Mouse (Mus musculus) embryonic facial prominence, embryonic 15.5 days (tissue): ENCODE results near the gene Tmem254b. TPM values are rescaled to one million over a fixed set of nuclear protein-coding genes. Genes with fewer than 3 reads are reported as not detected.
"Not testable (repeated sequence)": the region's sequence is repeated elsewhere in the genome, so short reads cannot be mapped to it uniquely, and the experiment has no call there.

Experiments used
- ATAC-seq: fragments of 200-750 bp; cut with Nextera tagmentation; 2 replicates; pipeline ENCODE4 v1.8.0; 2017; ENCODE audit warnings: low read depth, moderate TSS enrichment; ENCODE audit not compliant: insufficient number of reproducible peaks, low FRiP score, low TSS enrichment
- H3K27ac ChIP-seq: fragments of 300-500 bp; sonication (generic); replicated peaks from 2 replicates; pipeline ENCODE4 v1.5.1; 2015; ENCODE audit warnings: mild to moderate bottlenecking, inconsistent platforms
- H3K27me3 ChIP-seq: fragments of 300-500 bp; sonication (generic); 2 replicates; pipeline ENCODE4 v1.6.1; 2015; ENCODE audit warnings: inconsistent platforms
- H3K36me3 ChIP-seq: fragments of 300-500 bp; sonication (generic); 2 replicates; pipeline ENCODE4 v1.6.1; 2015; ENCODE audit warnings: mild to moderate bottlenecking, inconsistent platforms
- H3K4me1 ChIP-seq: fragments of 300-500 bp; sonication (generic); 2 replicates; pipeline ENCODE4 v1.6.1; 2015; ENCODE audit warnings: inconsistent platforms
- H3K4me2 ChIP-seq: fragments of 300-500 bp; sonication (generic); replicated peaks from 2 replicates; pipeline ENCODE4 v1.6.1; 2015; ENCODE audit warnings: mild to moderate bottlenecking, inconsistent platforms
- H3K4me3 ChIP-seq: fragments of 300-500 bp; sonication (generic); replicated peaks from 2 replicates; pipeline ENCODE4 v1.5.1; 2015; ENCODE audit warnings: mild to moderate bottlenecking, inconsistent platforms
- H3K9ac ChIP-seq: fragments of 300-500 bp; sonication (generic); 2 replicates; pipeline ENCODE4 v1.6.1; 2015; ENCODE audit warnings: inconsistent platforms
- H3K9me3 ChIP-seq: fragments of 300-500 bp; sonication (generic); replicated peaks from 2 replicates; pipeline ENCODE4 v1.6.1; 2016; ENCODE audit warnings: inconsistent platforms
- WGBS: fragments of 180-500 bp; shearing (Covaris S2); methylation state at CpG from one replicate; pipeline ENCODE4 v1.1.7; 2015; 5-methylcytosine and 5-hydroxymethylcytosine counted together
- polyA plus RNA-seq: library from polyadenylated mRNA; unstranded; fragments of >200 nt; fragmentation: Nextera tagmentation; extraction: Ambion mirVana; gene quantifications from 2 replicates; pipeline ENCODE4 v1.2.1, GENCODE M21; 2015

Tmem254b gene
- polyA plus RNA-seq, 1 experiment from 2014 or later: 37.7 TPM

GRCm38 (mm10) chr14:26162423-26162822 lies 44.4 kb downstream of the Tmem254b start:
- WGBS: no CpG with 5 or more reads among the region's 5 CpGs
- H3K27me3 ChIP-seq, H3K36me3 ChIP-seq, H3K27ac ChIP-seq, H3K9ac ChIP-seq, H3K4me3 ChIP-seq, H3K4me1 ChIP-seq, H3K9me3 ChIP-seq, ATAC-seq, H3K4me2 ChIP-seq: not testable (repeated sequence)

- not testable (repeated sequence) for H3K4me2 ChIP-seq, ATAC-seq, H3K9ac ChIP-seq, H3K9me3 ChIP-seq, H3K27ac ChIP-seq, H3K27me3 ChIP-seq, H3K4me1 ChIP-seq, H3K4me3 ChIP-seq, H3K36me3 ChIP-seq
- no CpG with 5 or more reads among the region's 9 CpGs for WGBS
These were observed 45.7 kb downstream of the Tmem254b start for GRCm38 (mm10) chr14:26161156-26161555.

- WGBS: no CpG with 5 or more reads among the region's 7 CpGs
- not testable (repeated sequence) for H3K4me1 ChIP-seq, H3K27me3 ChIP-seq, H3K9ac ChIP-seq, ATAC-seq, H3K4me2 ChIP-seq, H3K9me3 ChIP-seq, H3K36me3 ChIP-seq, H3K27ac ChIP-seq, H3K4me3 ChIP-seq
These were observed 50.8 kb downstream of the Tmem254b start for GRCm38 (mm10) chr14:26156032-26156431.

Other genes starting within 250 kb of the Tmem254b start
- 1.00 and 2.8 TPM in 2 replicates for gene Duxbl1, start 228.5 kb downstream of the Tmem254b start, polyA plus RNA-seq
- gene Gm9780, start 164.3 kb downstream of the Tmem254b start, polyA plus RNA-seq: 24.1 and 28.7 TPM in 2 replicates
- 48.2 and 49.6 TPM in 2 replicates for gene Tmem254c, start 139.7 kb downstream of the Tmem254b start, polyA plus RNA-seq
- gene Cphx2, start 125.5 kb downstream of the Tmem254b start, polyA plus RNA-seq: not detected in 2 replicates
- not detected in 2 replicates for gene Cphx3, start 124.7 kb downstream of the Tmem254b start, polyA plus RNA-seq
- 0.84 and 2.0 TPM in 2 replicates for gene Duxbl2, start 88.7 kb downstream of the Tmem254b start, polyA plus RNA-seq
- gene Plac9b, start 24.6 kb downstream of the Tmem254b start, polyA plus RNA-seq: 17.8 and 19.9 TPM in 2 replicates
- 0.87 and 3.4 TPM in 2 replicates for gene Duxbl3, start 50.9 kb upstream of the Tmem254b start, polyA plus RNA-seq